Mouse (Mus musculus) embryonic facial prominence, embryonic 11.5 days (tissue): ENCODE measurements around the gene Opcml. TPM values are rescaled to one million over a fixed set of nuclear protein-coding genes. Genes with fewer than 3 reads are reported as not detected.

Experiments used
- ATAC-seq: fragments of 200-750 bp; cut with Nextera tagmentation; replicated peaks from 2 replicates; pipeline ENCODE4 v1.8.0; 2017; ENCODE audit warnings: low read depth; ENCODE audit not compliant: insufficient number of reproducible peaks, low FRiP score, low TSS enrichment
- DNase-seq: peaks from one replicate; pipeline ENCODE4 v3.0.0-alpha.2; 2015; ENCODE audit warnings: low spot score
- H3K27ac ChIP-seq: fragments of 300-500 bp; sonication (generic); replicated peaks from 2 replicates; pipeline ENCODE4 v1.5.1; 2014; ENCODE audit warnings: mild to moderate bottlenecking, low read depth, low read length, control low read depth
- H3K27me3 ChIP-seq: fragments of 300-500 bp; sonication (generic); 2 replicates; pipeline ENCODE4 v1.6.1; 2014; ENCODE audit warnings: mild to moderate bottlenecking, low read length, moderate library complexity, mixed read lengths; ENCODE audit not compliant: control insufficient read depth, insufficient read depth
- H3K36me3 ChIP-seq: fragments of 300-500 bp; sonication (generic); replicated peaks from 2 replicates; pipeline ENCODE4 v1.6.1; 2014; ENCODE audit warnings: low read depth, mild to moderate bottlenecking, low read length, moderate library complexity, mixed read lengths; ENCODE audit not compliant: control insufficient read depth, insufficient read depth
- H3K4me1 ChIP-seq: fragments of 300-500 bp; sonication (generic); 2 replicates; pipeline ENCODE4 v1.6.1; 2014; ENCODE audit warnings: low read length, mixed read lengths; ENCODE audit not compliant: control insufficient read depth, insufficient read depth
- H3K4me2 ChIP-seq: fragments of 300-500 bp; sonication (generic); 2 replicates; pipeline ENCODE4 v1.6.1; 2014; ENCODE audit warnings: low read depth, mild to moderate bottlenecking, control low read depth, low read length, moderate library complexity
- H3K4me3 ChIP-seq: fragments of 300-500 bp; sonication (generic); 2 replicates; pipeline ENCODE4 v1.5.1; 2014; ENCODE audit warnings: low read depth, low read length, control low read depth
- H3K9ac ChIP-seq: fragments of 300-500 bp; sonication (generic); replicated peaks from 2 replicates; pipeline ENCODE4 v1.6.1; 2014; ENCODE audit warnings: mild to moderate bottlenecking, control low read depth, low read length
- H3K9me3 ChIP-seq: fragments of 300-500 bp; sonication (generic); replicated peaks from 2 replicates; pipeline ENCODE4 v1.6.1; 2016; ENCODE audit warnings: mild to moderate bottlenecking, low read length, inconsistent platforms, mixed read lengths; ENCODE audit not compliant: control insufficient read depth
- WGBS: fragments of 180-500 bp; shearing (Covaris S2); extraction: QIAGEN DNeasy Blood & Tissue Kit; methylation state at CpG from one replicate; pipeline ENCODE4 v1.1.7; 2014; 5-methylcytosine and 5-hydroxymethylcytosine counted together
- polyA plus RNA-seq: library from polyadenylated mRNA; unstranded; fragments of >200 nt; fragmentation: Nextera tagmentation; extraction: Ambion mirVana; gene quantifications from 2 replicates; pipeline ENCODE4 v1.2.1, GENCODE M21; 2014

Gene Opcml
- polyA plus RNA-seq, 1 experiment from 2014 or later = 2.3 TPM

DNA sequence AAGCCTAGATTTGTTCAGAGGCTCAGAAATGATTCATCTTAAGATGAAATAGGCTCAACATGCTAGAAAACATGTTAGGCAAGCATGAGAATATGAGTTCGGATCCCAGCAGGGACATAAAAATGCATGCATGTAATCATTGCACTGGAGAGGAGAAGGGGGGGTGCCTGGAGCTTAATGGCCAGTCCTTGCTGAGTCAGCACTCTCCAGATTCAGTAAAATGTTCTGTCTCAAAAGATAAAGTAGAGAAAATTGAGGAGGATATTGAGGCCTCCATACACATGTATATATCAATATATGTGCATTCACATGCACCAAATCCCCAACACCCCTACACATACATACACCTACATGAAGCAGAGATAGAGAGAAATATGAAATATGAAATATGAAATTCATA, 889.7 kb downstream of the Opcml start:
- DNase-seq = no peak
- Histone ChIP-seq H3K27me3 (no peaks in the 10 kb centered on the region), H3K4me1 (no peaks in the 10 kb centered on the region), H3K36me3 (no peaks in the 10 kb centered on the region), H3K9me3 (no peaks in the 10 kb centered on the region), H3K4me2 (no peak overlapping the region), H3K4me3 (no peak overlapping the region), H3K27ac (no peak overlapping the region), H3K9ac (no peak overlapping the region)
- WGBS = 94% methylated on average over 1 of the region's 1 CpGs
- no peak for ATAC-seq

DNA sequence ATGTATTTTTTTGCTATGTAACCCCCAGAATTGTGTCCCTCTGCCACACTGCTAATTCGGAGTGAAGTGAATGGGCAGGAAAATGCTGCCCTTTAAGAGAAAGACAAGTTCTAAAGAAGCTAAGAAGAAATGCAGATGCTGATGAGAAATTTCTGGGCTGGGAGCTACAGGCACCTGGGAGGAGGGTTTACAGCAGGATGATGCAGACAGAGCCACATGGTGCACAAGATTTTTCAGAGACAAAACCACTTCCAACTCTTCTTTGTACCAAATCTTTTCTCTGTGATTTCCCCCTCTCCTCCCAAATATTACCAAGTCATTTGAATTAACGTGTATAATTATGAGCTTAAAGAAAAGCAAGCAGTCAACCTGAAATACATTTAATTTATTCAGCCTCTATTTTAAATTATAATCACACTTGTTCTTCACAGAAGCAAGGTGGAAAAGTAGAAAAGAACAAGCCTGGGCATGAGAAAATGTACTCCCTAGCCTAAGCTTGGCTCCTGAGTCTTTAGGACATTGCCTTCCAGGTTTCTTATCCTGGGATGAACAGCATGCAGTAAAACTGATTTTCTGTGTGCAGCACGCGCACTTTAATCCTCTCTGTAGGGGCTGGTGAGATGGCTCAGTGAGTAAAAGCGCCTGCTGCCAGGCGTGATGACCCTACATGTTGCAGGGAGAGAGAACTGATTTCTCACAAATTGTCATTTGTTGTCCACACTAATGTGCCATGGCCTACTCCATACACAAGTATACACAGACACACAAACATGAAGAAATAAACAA, 890.9 kb downstream of the Opcml start:
- 69% methylated on average over 6 of the region's 6 CpGs for WGBS
- Histone ChIP-seq H3K4me2 (no peak overlapping the region), H3K9ac (no peak overlapping the region), H3K4me3 (no peak overlapping the region), H3K27me3 (no peaks in the 10 kb centered on the region), H3K27ac (no peak overlapping the region), H3K9me3 (no peaks in the 10 kb centered on the region), H3K36me3 (no peaks in the 10 kb centered on the region), H3K4me1 (no peaks in the 10 kb centered on the region)
- DNase-seq = no peak
- no peak for ATAC-seq

DNA sequence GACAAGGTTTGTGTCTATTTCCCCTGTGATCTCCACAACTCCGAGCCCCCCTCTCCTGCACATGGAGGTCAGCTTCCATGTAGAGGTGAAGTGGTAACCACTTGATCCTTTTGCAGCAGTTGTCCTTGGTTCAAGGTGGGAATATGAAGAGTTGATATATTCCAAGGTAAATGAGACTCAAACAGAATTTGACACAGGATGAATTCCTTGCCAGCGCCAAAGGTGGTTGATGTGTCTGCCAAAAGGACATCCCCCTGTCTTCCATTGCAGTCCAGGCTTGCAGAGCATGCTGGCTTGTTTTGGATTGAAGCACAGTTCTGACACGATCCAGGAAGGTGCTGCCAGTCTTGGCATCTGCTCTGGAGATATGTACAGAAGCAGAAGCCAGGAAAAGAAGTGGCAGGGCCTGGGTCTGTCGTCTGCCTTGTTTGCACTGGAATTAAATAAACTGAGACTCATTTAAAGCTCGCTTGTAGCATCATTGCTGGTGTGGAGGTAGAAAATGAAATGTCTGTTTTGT, 893.4 kb downstream of the Opcml start:
- H3K4me3 ChIP-seq = no peak overlapping the region
- no peak overlapping the region for H3K4me2 ChIP-seq
- DNase-seq (no peak), ATAC-seq (no peak)
- H3K27ac ChIP-seq = no peak overlapping the region
- 85% methylated on average over 5 of the region's 5 CpGs for WGBS
- H3K4me1 ChIP-seq = no peaks in the 10 kb centered on the region
- H3K9ac ChIP-seq = no peak overlapping the region
- H3K36me3 ChIP-seq = no peaks in the 10 kb centered on the region
- H3K27me3 ChIP-seq = no peaks in the 10 kb centered on the region
- H3K9me3 ChIP-seq = no peaks in the 10 kb centered on the region

DNA sequence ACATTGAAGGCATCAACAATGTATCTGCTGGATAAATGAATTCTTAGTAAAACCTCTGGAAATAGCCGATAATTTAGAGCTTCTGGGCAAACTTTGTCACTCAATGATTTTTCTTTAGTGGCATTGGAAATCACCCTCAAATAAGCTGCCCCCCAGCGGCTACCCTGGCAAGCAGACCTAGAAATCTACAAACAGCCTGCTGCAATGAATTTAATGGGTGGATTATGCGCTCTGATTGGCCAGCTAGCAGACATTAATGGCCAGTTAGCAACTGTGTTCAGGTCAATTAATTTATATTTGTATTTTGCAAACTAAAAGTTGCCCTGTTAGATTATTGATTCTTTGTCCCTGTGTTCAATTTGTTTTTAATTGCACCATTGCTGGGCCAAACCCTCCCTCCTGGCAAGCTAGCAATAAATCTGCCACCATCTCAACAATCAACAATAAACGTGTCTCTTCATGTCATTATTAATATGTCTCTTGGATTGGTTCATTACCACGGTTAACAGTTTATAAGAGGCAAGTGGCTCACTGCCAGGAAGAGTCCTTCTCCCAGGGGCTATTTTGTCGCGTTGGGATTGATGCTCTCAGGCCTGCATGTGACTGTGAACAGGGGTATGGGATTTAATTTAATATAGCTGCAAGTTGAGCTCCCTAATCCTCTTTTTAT, 896.5 kb downstream of the Opcml start:
- Histone ChIP-seq H3K36me3 (no peaks in the 10 kb centered on the region), H3K4me1 (no peaks in the 10 kb centered on the region), H3K4me3 (no peak overlapping the region), H3K9me3 (no peaks in the 10 kb centered on the region), H3K27ac (no peak overlapping the region), H3K27me3 (no peaks in the 10 kb centered on the region), H3K4me2 (no peak overlapping the region), H3K9ac (no peak overlapping the region)
- DNase-seq = no peak
- ATAC-seq = no peak
- WGBS = 80% methylated on average over 7 of the region's 7 CpGs

DNA sequence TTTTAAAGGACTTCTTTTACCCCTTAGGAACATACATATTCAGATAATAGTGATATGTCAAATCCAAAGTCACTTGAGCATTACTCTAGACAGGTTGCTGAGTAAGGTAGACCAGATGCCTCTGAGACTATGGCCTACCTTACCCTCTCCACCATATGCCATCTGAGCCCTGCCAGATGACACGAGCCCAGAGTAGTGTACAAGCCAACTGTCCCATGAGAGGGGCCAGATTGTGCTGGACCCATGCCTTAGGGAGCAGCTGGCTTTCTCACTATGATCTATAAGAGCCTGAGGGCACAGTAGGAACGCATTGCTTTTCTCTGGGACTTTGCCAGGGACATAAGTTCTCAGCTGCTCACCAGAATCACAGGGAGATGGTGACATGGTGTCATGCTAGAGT, 899.6 kb downstream of the Opcml start:
- H3K4me3 ChIP-seq = no peak overlapping the region
- H3K4me2 ChIP-seq = no peak overlapping the region
- H3K9me3 ChIP-seq = no peaks in the 10 kb centered on the region
- H3K4me1 ChIP-seq = no peaks in the 10 kb centered on the region
- ATAC-seq (no peak), DNase-seq (no peak)
- H3K36me3 ChIP-seq = no peaks in the 10 kb centered on the region
- no peak overlapping the region for H3K9ac ChIP-seq
- WGBS = 73% methylated on average over 2 of the region's 2 CpGs
- H3K27me3 ChIP-seq = no peaks in the 10 kb centered on the region
- no peak overlapping the region for H3K27ac ChIP-seq

DNA sequence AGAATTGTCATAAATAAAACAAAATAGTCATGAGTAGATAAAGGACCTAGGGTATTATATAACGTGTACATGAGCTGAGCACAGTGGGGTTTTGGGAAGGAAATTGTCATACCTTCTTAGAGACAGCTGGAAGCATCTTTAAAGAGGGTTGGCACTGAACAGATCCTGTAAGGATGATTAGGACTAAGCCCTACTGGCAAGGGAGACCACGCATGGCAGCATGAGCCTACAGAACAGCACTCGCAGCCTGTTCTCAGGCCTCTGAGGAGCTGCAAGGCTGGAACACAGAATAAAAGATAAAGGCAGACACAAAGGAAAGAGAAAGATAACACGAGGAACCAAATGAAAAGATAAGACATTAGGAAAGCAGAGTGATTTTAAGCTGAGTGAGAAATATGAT, 915.2 kb downstream of the Opcml start:
- Histone ChIP-seq H3K36me3 (no peaks in the 10 kb centered on the region), H3K9ac (no peak overlapping the region), H3K27me3 (no peaks in the 10 kb centered on the region), H3K4me2 (no peak overlapping the region), H3K4me3 (no peak overlapping the region), H3K9me3 (no peaks in the 10 kb centered on the region), H3K27ac (no peak overlapping the region), H3K4me1 (no peaks in the 10 kb centered on the region)
- DNase-seq (no peak), ATAC-seq (no peak)
- WGBS = 91% methylated on average over 4 of the region's 4 CpGs

DNA sequence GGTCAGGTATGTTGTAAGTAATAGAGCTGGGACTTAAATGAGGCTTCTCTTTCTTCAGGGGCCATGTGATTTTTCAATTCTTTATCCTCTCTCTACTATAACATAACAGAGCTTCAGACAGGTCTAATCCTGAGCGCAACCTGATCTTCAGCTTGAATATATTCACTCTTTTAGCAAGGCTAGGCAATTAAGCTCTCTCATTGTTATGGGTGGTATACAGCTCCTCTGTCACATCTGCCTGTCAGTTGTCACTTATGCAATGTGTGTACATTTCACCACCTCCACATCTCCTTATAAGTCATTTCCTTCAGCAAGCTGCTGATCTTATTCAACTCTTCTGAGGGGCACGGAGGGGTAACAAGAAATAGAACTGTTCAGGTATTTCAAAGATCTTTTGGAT, 924.0 kb downstream of the Opcml start:
- Histone ChIP-seq H3K9me3 (no peaks in the 10 kb centered on the region), H3K27me3 (no peaks in the 10 kb centered on the region), H3K36me3 (no peaks in the 10 kb centered on the region), H3K4me3 (no peak overlapping the region), H3K9ac (no peak overlapping the region), H3K27ac (no peak overlapping the region), H3K4me1 (no peaks in the 10 kb centered on the region), H3K4me2 (no peak overlapping the region)
- ATAC-seq (no peak), DNase-seq (no peak)
- 80% methylated on average over 2 of the region's 2 CpGs for WGBS

DNA sequence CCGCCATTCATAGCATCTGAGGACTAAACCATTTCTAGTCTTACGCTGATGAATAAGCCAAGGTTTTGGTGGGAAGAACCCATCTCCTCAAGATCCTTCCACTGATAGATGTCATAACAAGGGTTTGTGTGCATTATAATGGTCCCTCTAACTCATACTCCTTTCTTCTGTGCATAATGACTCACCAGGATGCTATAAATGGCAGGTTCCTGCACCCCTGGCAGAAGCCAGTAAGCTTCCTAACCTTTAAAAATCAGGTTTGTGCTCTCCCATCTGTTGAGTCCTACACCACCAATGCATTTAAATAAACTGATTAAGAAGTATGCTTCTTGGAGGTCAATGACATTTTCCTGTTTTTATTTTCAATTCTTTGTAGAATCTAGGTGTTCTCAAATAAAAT, 929.6 kb downstream of the Opcml start:
- no peaks in the 10 kb centered on the region for H3K27me3 ChIP-seq
- WGBS = 90% methylated on average over 2 of the region's 2 CpGs
- no peaks in the 10 kb centered on the region for H3K4me1 ChIP-seq
- H3K36me3 ChIP-seq = no peaks in the 10 kb centered on the region
- no peak overlapping the region for H3K4me3 ChIP-seq
- H3K4me2 ChIP-seq = no peak overlapping the region
- H3K9me3 ChIP-seq = no peaks in the 10 kb centered on the region
- ATAC-seq (no peak), DNase-seq (no peak)
- H3K27ac ChIP-seq = no peak overlapping the region
- no peak overlapping the region for H3K9ac ChIP-seq
